Mouse (Mus musculus) intestine, embryonic 14.5 days (tissue): ENCODE results near the gene Apaf1. TPM values are rescaled to one million over a fixed set of nuclear protein-coding genes. Genes with fewer than 3 reads are reported as not detected.

ENCODE experiments used
- ATAC-seq: fragments of 200-750 bp; cut with Nextera tagmentation; replicated peaks from 2 replicates; pipeline ENCODE4 v1.8.0; 2017; ENCODE audit warnings: low read depth, moderate number of reproducible peaks, moderate TSS enrichment, moderate library complexity; ENCODE audit not compliant: low FRiP score, low TSS enrichment
- DNase-seq: peaks from one replicate; pipeline ENCODE4 v3.0.0-alpha.2; 2018; ENCODE audit warnings: low spot score
- H3K27ac ChIP-seq: fragments of 300-500 bp; sonication (generic); 2 replicates; pipeline ENCODE4 v1.5.1; 2014; ENCODE audit warnings: low read depth, mild to moderate bottlenecking, control low read depth
- H3K27me3 ChIP-seq: fragments of 300-500 bp; sonication (generic); replicated peaks from 2 replicates; pipeline ENCODE4 v1.6.1; 2014; ENCODE audit warnings: low read length, control low read depth; ENCODE audit not compliant: control insufficient read depth, insufficient read depth
- H3K36me3 ChIP-seq: fragments of 300-500 bp; sonication (generic); 2 replicates; pipeline ENCODE4 v1.6.1; 2014; ENCODE audit warnings: low read length, control low read depth; ENCODE audit not compliant: control insufficient read depth, insufficient read depth
- H3K4me1 ChIP-seq: fragments of 300-500 bp; sonication (generic); replicated peaks from 2 replicates; pipeline ENCODE4 v1.6.1; 2014; ENCODE audit warnings: low read length, control low read depth, mixed read lengths; ENCODE audit not compliant: control insufficient read depth, insufficient read depth
- H3K4me2 ChIP-seq: fragments of 300-500 bp; sonication (generic); 2 replicates; pipeline ENCODE4 v1.6.1; 2014; ENCODE audit warnings: low read length
- H3K4me3 ChIP-seq: fragments of 300-500 bp; sonication (generic); 2 replicates; pipeline ENCODE4 v1.5.1; 2014; ENCODE audit warnings: low read depth, low read length, control low read depth, mixed read lengths
- H3K9ac ChIP-seq: fragments of 300-500 bp; sonication (generic); 2 replicates; pipeline ENCODE4 v1.6.1; 2014; ENCODE audit warnings: mild to moderate bottlenecking, low read length
- H3K9me3 ChIP-seq: fragments of 300-500 bp; sonication (generic); 2 replicates; pipeline ENCODE4 v1.6.1; 2016; ENCODE audit warnings: low read length, control low read depth; ENCODE audit not compliant: control insufficient read depth
- WGBS: fragments of 180-500 bp; shearing (Covaris S2); extraction: QIAGEN DNeasy Blood & Tissue Kit; methylation state at CpG from one replicate; pipeline ENCODE4 v1.1.7; 2014; 5-methylcytosine and 5-hydroxymethylcytosine counted together
- polyA plus RNA-seq: library from polyadenylated mRNA; unstranded; fragments of >200 nt; fragmentation: Nextera tagmentation; extraction: Ambion mirVana; gene quantifications from 2 replicates; pipeline ENCODE4 v1.2.1, GENCODE M21; 2014

Gene Apaf1
- polyA plus RNA-seq, 1 experiment from 2014 or later, result 25.9 TPM

GRCm38 (mm10) chr10:90965671-90966315, 116.8 kb downstream of the Apaf1 start:
- H3K9ac ChIP-seq, result no peak overlapping the region
- H3K4me1 ChIP-seq, result 0 out of 2 replicates have a peak, but pooled peaks cover 5% of the 10 kb centered on the region
- H3K27me3 ChIP-seq, result peaks cover 37% of the 10 kb centered on the region
- H3K4me3 ChIP-seq, result no peak overlapping the region
- H3K9me3 ChIP-seq, result no peaks in the 10 kb centered on the region
- DNase-seq (no peak), ATAC-seq (no peak)
- H3K36me3 ChIP-seq, result no peaks in the 10 kb centered on the region
- 51% methylated on average over 14 of the region's 14 CpGs for WGBS
- H3K4me2 ChIP-seq, result no peak overlapping the region
- H3K27ac ChIP-seq, result no peak overlapping the region

GRCm38 (mm10) chr10:90964511-90964910, 118.1 kb downstream of the Apaf1 start:
- 23% methylated on average over 9 of the region's 9 CpGs for WGBS
- Histone ChIP-seq H3K27me3 (peaks cover 25% of the 10 kb centered on the region), H3K9ac (no peak overlapping the region), H3K9me3 (no peaks in the 10 kb centered on the region), H3K4me1 (no peaks in the 10 kb centered on the region), H3K4me3 (no peak overlapping the region), H3K36me3 (no peaks in the 10 kb centered on the region), H3K4me2 (no peak overlapping the region), H3K27ac (no peak overlapping the region)
- ATAC-seq (no peak), DNase-seq (no peak)

GRCm38 (mm10) chr10:90960374-90960773, 122.2 kb downstream of the Apaf1 start:
- Histone ChIP-seq H3K9me3 (no peaks in the 10 kb centered on the region), H3K27ac (no peak overlapping the region), H3K4me3 (no peak overlapping the region), H3K4me1 (no peaks in the 10 kb centered on the region), H3K4me2 (no peak overlapping the region), H3K36me3 (no peaks in the 10 kb centered on the region), H3K27me3 (0 out of 2 replicates have a peak, but pooled peaks cover 2% of the 10 kb centered on the region), H3K9ac (no peak overlapping the region)
- WGBS, result 82% methylated on average over 7 of the region's 7 CpGs
- no peak for ATAC-seq
- DNase-seq, result no peak

- H3K9me3 ChIP-seq, result no peaks in the 10 kb centered on the region
- H3K27me3 ChIP-seq, result no peaks in the 10 kb centered on the region
- WGBS, result 66% methylated on average over 6 of the region's 6 CpGs
- no peaks in the 10 kb centered on the region for H3K4me1 ChIP-seq
- H3K27ac ChIP-seq, result no peak overlapping the region
- DNase-seq (no peak), ATAC-seq (no peak)
- H3K4me2 ChIP-seq, result no peak overlapping the region
- H3K4me3 ChIP-seq, result no peak overlapping the region
- no peaks in the 10 kb centered on the region for H3K36me3 ChIP-seq
- H3K9ac ChIP-seq, result no peak overlapping the region
These were observed 128.7 kb downstream of the Apaf1 start for GRCm38 (mm10) chr10:90953821-90954220.

DNA sequence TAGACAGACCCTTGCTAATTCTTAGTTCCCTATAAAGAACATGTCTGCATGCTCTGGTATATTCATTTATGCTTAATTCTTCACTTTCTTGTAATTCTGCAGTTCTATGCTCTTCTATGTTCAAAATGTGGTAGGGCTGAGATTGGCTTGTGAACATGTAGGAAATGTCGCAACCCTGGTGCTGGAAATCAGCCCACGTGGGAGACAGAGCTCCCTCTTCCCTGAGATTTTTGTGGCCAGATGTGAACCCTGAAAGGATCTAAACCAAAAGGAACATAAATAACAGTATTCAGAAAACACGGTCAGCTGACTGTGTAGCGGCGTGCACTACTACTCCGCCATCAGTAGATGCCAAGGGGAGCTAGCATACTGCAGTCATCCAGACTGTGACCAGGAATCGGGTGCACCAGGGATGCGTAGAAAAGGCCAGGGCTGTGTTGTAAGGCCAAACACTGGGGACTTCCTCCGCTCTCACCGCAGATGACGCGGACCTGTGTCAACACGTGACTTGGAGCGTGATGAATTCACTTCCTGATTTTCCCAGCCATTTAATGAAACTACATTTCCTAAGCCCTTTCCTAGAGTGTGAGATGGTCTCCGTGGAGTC, 129.4 kb downstream of the Apaf1 start:
- Histone ChIP-seq H3K9me3 (no peaks in the 10 kb centered on the region), H3K4me2 (no peak overlapping the region), H3K4me3 (no peak overlapping the region), H3K27ac (no peak overlapping the region), H3K9ac (no peak overlapping the region), H3K27me3 (no peaks in the 10 kb centered on the region), H3K4me1 (no peaks in the 10 kb centered on the region), H3K36me3 (no peaks in the 10 kb centered on the region)
- no peak for ATAC-seq
- 89% methylated on average over 15 of the region's 15 CpGs for WGBS
- DNase-seq, result no peak

DNA sequence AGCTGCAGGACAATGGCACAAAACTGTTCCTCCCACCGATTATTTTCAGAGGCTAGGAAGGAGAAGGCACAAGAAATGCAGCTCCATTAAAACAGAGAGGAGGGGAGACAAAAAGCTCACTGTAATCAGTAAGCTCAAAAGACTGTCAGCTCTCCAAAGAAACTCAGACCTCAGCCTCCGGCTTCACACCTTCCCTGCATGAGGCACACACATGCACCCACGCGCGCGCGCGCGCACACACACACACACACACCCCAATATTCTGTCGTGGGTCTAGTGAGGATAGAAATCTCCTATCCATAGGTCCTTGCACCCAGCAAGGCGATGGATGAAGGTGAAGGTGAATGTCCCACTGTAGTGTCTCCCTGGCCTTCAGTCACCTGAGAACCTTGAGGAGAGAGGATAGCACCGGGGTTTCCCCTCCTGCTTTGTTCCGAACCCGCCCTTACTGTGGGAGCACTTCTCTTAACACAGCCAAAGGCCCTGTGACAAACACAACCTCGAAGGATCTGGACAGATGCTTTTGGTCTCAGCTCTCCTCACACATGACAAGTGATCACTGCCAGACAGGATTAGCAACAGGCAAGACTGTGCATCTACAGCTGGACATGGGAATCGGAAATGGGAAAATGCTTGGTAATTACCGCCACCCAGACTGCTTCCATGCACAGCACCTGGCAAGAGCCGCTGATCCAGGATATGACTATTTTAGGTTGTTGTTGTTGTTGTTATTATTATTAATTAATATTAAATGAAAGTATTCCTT, 134.8 kb downstream of the Apaf1 start:
- DNase-seq (no peak), ATAC-seq (no peak)
- Histone ChIP-seq H3K27ac (no peak overlapping the region), H3K9me3 (no peaks in the 10 kb centered on the region), H3K9ac (no peak overlapping the region), H3K27me3 (no peaks in the 10 kb centered on the region), H3K4me1 (no peaks in the 10 kb centered on the region), H3K4me3 (no peak overlapping the region), H3K4me2 (no peak overlapping the region), H3K36me3 (no peaks in the 10 kb centered on the region)
- 89% methylated on average over 18 of the region's 18 CpGs for WGBS

- Histone ChIP-seq H3K27me3 (no peaks in the 10 kb centered on the region), H3K9ac (no peak overlapping the region), H3K36me3 (no peaks in the 10 kb centered on the region), H3K9me3 (no peaks in the 10 kb centered on the region), H3K4me1 (no peaks in the 10 kb centered on the region), H3K4me2 (no peak overlapping the region), H3K27ac (no peak overlapping the region), H3K4me3 (no peak overlapping the region)
- DNase-seq, result no peak
- no peak for ATAC-seq
- WGBS, result 94% methylated on average over 6 of the region's 6 CpGs
These were observed 135.5 kb downstream of the Apaf1 start for GRCm38 (mm10) chr10:90947043-90947442.

GRCm38 (mm10) chr10:90942001-90942700, 140.4 kb downstream of the Apaf1 start:
- no peaks in the 10 kb centered on the region for H3K36me3 ChIP-seq
- ATAC-seq (no peak), DNase-seq (no peak)
- WGBS, result 81% methylated on average over 14 of the region's 14 CpGs
- no peak overlapping the region for H3K27ac ChIP-seq
- no peaks in the 10 kb centered on the region for H3K9me3 ChIP-seq
- no peaks in the 10 kb centered on the region for H3K4me1 ChIP-seq
- H3K4me3 ChIP-seq, result no peak overlapping the region
- no peak overlapping the region for H3K4me2 ChIP-seq
- H3K9ac ChIP-seq, result no peak overlapping the region
- H3K27me3 ChIP-seq, result no peaks in the 10 kb centered on the region
